Mouse (Mus musculus): Measurements from ENCODE around the gene Stam. TPM values are rescaled to one million over a fixed set of nuclear protein-coding genes. Genes with fewer than 3 reads are reported as not detected.

Gene Stam
- polyA plus RNA-seq, 1 experiment from 2014 or later: 68.2 TPM

Other genes starting within 250 kb of the Stam start
- 55.6 and 61.5 TPM in 2 replicates for gene Hacd1, start 18.0 kb upstream of the Stam start, polyA plus RNA-seq (2015; fragmentation: Nextera tagmentation; extraction: Ambion mirVana)
- gene Tmem236, start 100.4 kb downstream of the Stam start, polyA plus RNA-seq (2015; fragmentation: Nextera tagmentation; extraction: Ambion mirVana): 0.08 and 0.17 TPM in 2 replicates
- 7.5 and 8.5 TPM in 2 replicates for gene Mrc1, start 155.3 kb downstream of the Stam start, polyA plus RNA-seq (2015; fragmentation: Nextera tagmentation; extraction: Ambion mirVana)

Data from embryonic facial prominence, embryonic 13.5 days (tissue).